Comparison of ENCODE assay signal across 8 mouse cellular contexts in genomic region chr4:82513426-82513750, GRCm38 (mm10).
DNase-seq lines count a peak whose midpoint lies in the region; ATAC-seq and TF ChIP-seq lines count a peak whose summit lies in the region.

No protein-coding gene starts in this region.

- no peak for TF ChIP-seq CTCF in gastrocnemius, adult 2 months (IDR thresholded peaks at IDR 0.05)

- no peaks in the 10 kb centered on the region for H3K36me3 ChIP-seq in neural tube, embryonic 11.5 days (ENCODE audit: control insufficient read depth, insufficient read depth, low read length)
- H3K36me3 ChIP-seq in limb, embryonic 15.5 days, result no peaks in the 10 kb centered on the region
- H3K36me3 ChIP-seq in stomach, embryonic 15.5 days, result no peaks in the 10 kb centered on the region

- no peaks in the 10 kb centered on the region for H3K27me3 ChIP-seq in neural tube, embryonic 11.5 days (ENCODE audit: control insufficient read depth, insufficient read depth, low read length)
- no peaks in the 10 kb centered on the region for H3K27me3 ChIP-seq in limb, embryonic 15.5 days
- no peaks in the 10 kb centered on the region for H3K27me3 ChIP-seq in stomach, embryonic 15.5 days (replicated peaks)

- ATAC-seq in neural tube, embryonic 11.5 days (ENCODE audit: insufficient read depth, low FRiP score, low TSS enrichment), result peak; percentile 56; the same call in 1 of the 2 replicates
- ATAC-seq in limb, embryonic 15.5 days (ENCODE audit: insufficient number of reproducible peaks, low FRiP score, low TSS enrichment, low read depth), result no peak
- ATAC-seq in stomach, embryonic 15.5 days (ENCODE audit: insufficient read depth, low FRiP score, low read depth), result no peak

- intact Hi-C loops in gastrocnemius, adult 2 months (cut with DNase I), result no loop called here
- intact Hi-C loops in gastrocnemius, postnatal 14 days (cut with DNase I; ENCODE audit: low total_unique reads), result no loop called here

- peaks cover 37% of the 10 kb centered on the region for H3K4me1 ChIP-seq in neural tube, embryonic 11.5 days (ENCODE audit: control insufficient read depth, insufficient read depth, low read length)
- H3K4me1 ChIP-seq in limb, embryonic 15.5 days, result peaks cover 34% of the 10 kb centered on the region
- H3K4me1 ChIP-seq in stomach, embryonic 15.5 days, result peaks cover 10% of the 10 kb centered on the region; the same call in 1 of the 2 replicates

- H3K9ac ChIP-seq in neural tube, embryonic 11.5 days (ENCODE audit: low read length), result peak overlapping the region; percentile 57; the same call in 1 of the 2 replicates
- H3K9ac ChIP-seq in limb, embryonic 15.5 days, result no peak overlapping the region
- no peak overlapping the region; the same call in 1 of the 2 replicates for H3K9ac ChIP-seq in stomach, embryonic 15.5 days

- H3K27ac ChIP-seq in gastrocnemius, adult 2 months, result peak overlapping the region; percentile 94
- no peak overlapping the region; the same call in 1 of the 2 replicates for H3K27ac ChIP-seq in neural tube, embryonic 11.5 days (ENCODE audit: low read depth, low read length)
- H3K27ac ChIP-seq in limb, embryonic 15.5 days, result peak overlapping the region; percentile 94
- peak overlapping the region; percentile 95 for H3K27ac ChIP-seq in stomach, embryonic 15.5 days

- peak overlapping the region; percentile 62 for H3K4me2 ChIP-seq in neural tube, embryonic 11.5 days (ENCODE audit: low read depth)
- H3K4me2 ChIP-seq in limb, embryonic 15.5 days, result peak overlapping the region; percentile 78
- peak overlapping the region; percentile 73 for H3K4me2 ChIP-seq in stomach, embryonic 15.5 days

- no peak for DNase-seq in gastrocnemius, adult 2 months
- no peak for DNase-seq in gastrocnemius, postnatal 14 days
- no peak for DNase-seq in neural tube, embryonic 11.5 days (ENCODE audit: low spot score)
- no peak for DNase-seq in neural tube, embryonic 10.5 days (ENCODE audit: extremely low spot score, low spot score)
- no peak for DNase-seq in layer of hippocampus, adult 9-10 months (ENCODE audit: low spot score)
- no peak for DNase-seq in adrenal gland, postnatal 25 days

- 1% methylated on average over 14 of the region's 14 CpGs for WGBS in neural tube, embryonic 11.5 days
- 1% methylated on average over 14 of the region's 14 CpGs for WGBS in limb, embryonic 15.5 days
- under 1% methylated on average over 14 of the region's 14 CpGs for WGBS in stomach, embryonic 15.5 days

- peak overlapping the region; percentile 98 for H3K4me3 ChIP-seq in gastrocnemius, adult 2 months
- peak overlapping the region; percentile 38 for H3K4me3 ChIP-seq in neural tube, embryonic 11.5 days (ENCODE audit: low read depth, low read length)
- H3K4me3 ChIP-seq in limb, embryonic 15.5 days, result peak overlapping the region; percentile 41
- H3K4me3 ChIP-seq in stomach, embryonic 15.5 days (replicated peaks), result peak overlapping the region; percentile 50

- no peaks in the 10 kb centered on the region for H3K9me3 ChIP-seq in neural tube, embryonic 11.5 days (ENCODE audit: control insufficient read depth, low read length)
- no peaks in the 10 kb centered on the region for H3K9me3 ChIP-seq in limb, embryonic 15.5 days
- no peaks in the 10 kb centered on the region for H3K9me3 ChIP-seq in stomach, embryonic 15.5 days

Comparison
In these comparisons a context has a peak if more than half of its experiments do, and no peak if none do; other contexts are left out.
1. H3K4me3 ChIP-seq: peak in every context shown above with its lines; median percentile 98 in gastrocnemius, adult 2 months; 50 in stomach, embryonic 15.5 days; 41 in limb, embryonic 15.5 days; 38 in neural tube, embryonic 11.5 days.